Mouse (Mus musculus): ENCODE measurements around the gene Slc2a5. TPM values are rescaled to one million over a fixed set of nuclear protein-coding genes. Genes with fewer than 3 reads are reported as not detected.

Gene Slc2a5
- polyA plus RNA-seq (2012; rRNA removed) = 0.12 and 0.14 TPM in 2 replicates

GRCm38 (mm10) chr4:150119055-150119454, at the start of gene Slc2a5:
Slc2a5 (plus strand) TSS chr4:150119283.

GRCm38 (mm10) chr4:150087161-150087889, 31.8 kb upstream of the Slc2a5 start, which contains the start of gene Gpr157:
Gpr157 (plus strand) TSS chr4:150087365.

Other genes with a start within 250 kb of the Slc2a5 start
- gene Spsb1, start 164.2 kb upstream of the Slc2a5 start, polyA plus RNA-seq (2012; rRNA removed) = 0.68 and 0.80 TPM in 2 replicates
- gene H6pd, start 110.3 kb upstream of the Slc2a5 start, polyA plus RNA-seq (2012; rRNA removed) = 65.2 and 78.9 TPM in 2 replicates
- 0.81 and 0.85 TPM in 2 replicates for gene Gpr157, start 31.9 kb upstream of the Slc2a5 start, polyA plus RNA-seq (2012; rRNA removed)
- gene Slc2a7, start 29.7 kb downstream of the Slc2a5 start, polyA plus RNA-seq (2012; rRNA removed) = 0.10 TPM in 1 of 2 replicates, not detected in the other
- gene Car6, start 82.0 kb downstream of the Slc2a5 start, polyA plus RNA-seq (2012; rRNA removed) = not detected in 2 replicates
- gene Eno1, start 117.4 kb downstream of the Slc2a5 start, polyA plus RNA-seq (2012; rRNA removed) = 322 and 358 TPM in 2 replicates
- gene Rere, start 162.4 kb downstream of the Slc2a5 start, polyA plus RNA-seq (2012; rRNA removed) = 3.8 and 5.7 TPM in 2 replicates

Measured in liver, embryonic 18 days (tissue).